Mouse (Mus musculus): Measurements from ENCODE around the gene A130010J15Rik. TPM values are rescaled to one million over a fixed set of nuclear protein-coding genes. Genes with fewer than 3 reads are reported as not detected.

A130010J15Rik gene
- total RNA-seq (2017) = 6.8 and 7.4 TPM in 2 replicates

- ATAC-seq (ENCODE audit: extremely low read depth, insufficient number of reproducible peaks, low FRiP score, poor library complexity, severe bottlenecking) = no peak
These were observed at the start of gene A130010J15Rik for GRCm38 (mm10) chr1:193167746-193168145. A130010J15Rik (plus strand) TSS chr1:193168046.

- no peak for ATAC-seq (ENCODE audit: extremely low read depth, insufficient number of reproducible peaks, low FRiP score, poor library complexity, severe bottlenecking)
These were observed 45.1 kb upstream of the A130010J15Rik start for GRCm38 (mm10) chr1:193122793-193123192.

GRCm38 (mm10) chr1:193123290-193123689, 44.6 kb upstream of the A130010J15Rik start:
- ATAC-seq (ENCODE audit: extremely low read depth, insufficient number of reproducible peaks, low FRiP score, poor library complexity, severe bottlenecking) = no peak

GRCm38 (mm10) chr1:193125835-193126234, 42.0 kb upstream of the A130010J15Rik start:
- ATAC-seq (ENCODE audit: extremely low read depth, insufficient number of reproducible peaks, low FRiP score, poor library complexity, severe bottlenecking) = no peak

GRCm38 (mm10) chr1:193128055-193128454, 39.8 kb upstream of the A130010J15Rik start:
- no peak for ATAC-seq (ENCODE audit: extremely low read depth, insufficient number of reproducible peaks, low FRiP score, poor library complexity, severe bottlenecking)

GRCm38 (mm10) chr1:193129321-193129720, 38.5 kb upstream of the A130010J15Rik start:
- ATAC-seq (ENCODE audit: extremely low read depth, insufficient number of reproducible peaks, low FRiP score, poor library complexity, severe bottlenecking) = no peak

- ATAC-seq (ENCODE audit: extremely low read depth, insufficient number of reproducible peaks, low FRiP score, poor library complexity, severe bottlenecking) = peak; percentile 99
These were observed 37.9 kb upstream of the A130010J15Rik start, which contains the start of gene Diexf for GRCm38 (mm10) chr1:193129786-193130455. Diexf (minus strand) TSS chr1:193130272.

- no peak for ATAC-seq (ENCODE audit: extremely low read depth, insufficient number of reproducible peaks, low FRiP score, poor library complexity, severe bottlenecking)
These were observed 37.4 kb upstream of the A130010J15Rik start for GRCm38 (mm10) chr1:193130456-193130825.

- no peak for ATAC-seq (ENCODE audit: extremely low read depth, insufficient number of reproducible peaks, low FRiP score, poor library complexity, severe bottlenecking)
These were observed 37.0 kb upstream of the A130010J15Rik start for GRCm38 (mm10) chr1:193130839-193131238.

GRCm38 (mm10) chr1:193131311-193131948, 36.4 kb upstream of the A130010J15Rik start:
- ATAC-seq (ENCODE audit: extremely low read depth, insufficient number of reproducible peaks, low FRiP score, poor library complexity, severe bottlenecking) = no peak

- ATAC-seq (ENCODE audit: extremely low read depth, insufficient number of reproducible peaks, low FRiP score, poor library complexity, severe bottlenecking) = no peak
These were observed 35.5 kb upstream of the A130010J15Rik start for GRCm38 (mm10) chr1:193132385-193132784.

GRCm38 (mm10) chr1:193133726-193134125, 34.1 kb upstream of the A130010J15Rik start:
- ATAC-seq (ENCODE audit: extremely low read depth, insufficient number of reproducible peaks, low FRiP score, poor library complexity, severe bottlenecking) = no peak

- no peak for ATAC-seq (ENCODE audit: extremely low read depth, insufficient number of reproducible peaks, low FRiP score, poor library complexity, severe bottlenecking)
These were observed 29.8 kb upstream of the A130010J15Rik start for GRCm38 (mm10) chr1:193138087-193138486.

- ATAC-seq (ENCODE audit: extremely low read depth, insufficient number of reproducible peaks, low FRiP score, poor library complexity, severe bottlenecking) = no peak
These were observed 29.2 kb upstream of the A130010J15Rik start for GRCm38 (mm10) chr1:193138669-193139068.

GRCm38 (mm10) chr1:193141118-193141517, 26.7 kb upstream of the A130010J15Rik start:
- 0 out of 2 replicates have a peak, but pooled peaks have one; percentile 21 for ATAC-seq (ENCODE audit: extremely low read depth, insufficient number of reproducible peaks, low FRiP score, poor library complexity, severe bottlenecking)

- ATAC-seq (ENCODE audit: extremely low read depth, insufficient number of reproducible peaks, low FRiP score, poor library complexity, severe bottlenecking) = no peak
These were observed 25.3 kb upstream of the A130010J15Rik start for GRCm38 (mm10) chr1:193142517-193143062.

GRCm38 (mm10) chr1:193144516-193144915, 23.3 kb upstream of the A130010J15Rik start:
- ATAC-seq (ENCODE audit: extremely low read depth, insufficient number of reproducible peaks, low FRiP score, poor library complexity, severe bottlenecking) = no peak

GRCm38 (mm10) chr1:193145101-193145500, 22.7 kb upstream of the A130010J15Rik start:
- ATAC-seq (ENCODE audit: extremely low read depth, insufficient number of reproducible peaks, low FRiP score, poor library complexity, severe bottlenecking) = no peak

- no peak for ATAC-seq (ENCODE audit: extremely low read depth, insufficient number of reproducible peaks, low FRiP score, poor library complexity, severe bottlenecking)
These were observed 21.4 kb upstream of the A130010J15Rik start for GRCm38 (mm10) chr1:193146416-193146815.

GRCm38 (mm10) chr1:193149231-193149630, 18.6 kb upstream of the A130010J15Rik start:
- ATAC-seq (ENCODE audit: extremely low read depth, insufficient number of reproducible peaks, low FRiP score, poor library complexity, severe bottlenecking) = no peak

Measured in neutrophil, adult 5-6 weeks (primary cell).